In the genomic region with DNA sequence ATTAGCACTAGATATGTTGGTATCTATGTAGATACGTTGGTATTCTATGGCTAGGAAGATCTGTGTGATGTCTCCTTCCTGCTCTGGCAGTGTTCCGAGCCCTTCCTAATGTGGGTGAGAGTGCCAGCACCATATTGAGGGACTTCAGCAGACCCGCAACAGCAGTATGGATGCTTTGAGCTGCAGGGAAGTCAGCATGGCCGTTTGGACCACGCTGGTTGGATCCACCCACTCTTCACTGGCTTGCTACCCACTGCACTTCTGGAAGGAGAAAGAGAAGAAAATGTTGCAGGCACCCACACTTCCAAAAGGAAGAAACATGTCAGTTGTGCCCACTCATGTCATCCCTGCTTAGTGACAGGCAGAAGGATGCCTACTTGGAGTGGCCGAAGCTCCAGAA, we compare ENCODE assay signal across 14 mouse cellular contexts.
DNase-seq lines count a peak whose midpoint lies in the region; ATAC-seq lines count a peak whose summit lies in the region.
"Had no signal": no experiment of that assay in that cellular context is flagged by ENCODE, and none has a peak within 500 bp of the region (broad histone marks: within the 10 kb centered on the region; RNA-seq: fewer than 3 reads in every experiment).

No protein-coding gene starts in this region.

- peak; percentile 22 to 26 for DNase-seq in layer of hippocampus, adult 18-20 months (ENCODE audit: low spot score in 2 of 2)
- DNase-seq in layer of hippocampus, postnatal 10 days (ENCODE audit: low spot score in 2 of 2) = no peak
- DNase-seq in layer of hippocampus, postnatal 36 days = peak; percentile 10 to 15
- peak; percentile 66 to 69 for DNase-seq in left cerebral cortex, postnatal 36 days (ENCODE audit: low spot score in 2 of 2)
- DNase-seq in neural tube, embryonic 10.5 days (ENCODE audit: extremely low spot score, low spot score) = no peak
- no peak for DNase-seq in kidney, postnatal 14 days
- DNase-seq in cerebellum, postnatal 36 days = no peak
- DNase-seq: cerebellum, adult 11 months; gastrocnemius, postnatal 36 days; kidney, postnatal 10 days had no signal

- ATAC-seq in frontal cortex, adult (ENCODE audit: low TSS enrichment) = peak; percentile 89
- ATAC-seq: forebrain, embryonic 16.5 days; intestine, postnatal 0 days; midbrain, embryonic 16.5 days had no signal

- intact Hi-C loops in left cerebral cortex, postnatal 36 days (cut with DNase I) = no loop called here

Comparison
In these comparisons a context has a peak if more than half of its experiments do, and no peak if none do; other contexts are left out.
1. DNase-seq: peak in layer of hippocampus, adult 18-20 months (2 of 2), layer of hippocampus, postnatal 36 days (2 of 2) and left cerebral cortex, postnatal 36 days (2 of 2); none in layer of hippocampus, postnatal 10 days (0 of 2), neural tube, embryonic 10.5 days (single experiment), kidney, postnatal 14 days (single experiment) and cerebellum, postnatal 36 days (0 of 2).